Mouse (Mus musculus) liver, postnatal 0 days (tissue): ENCODE data around the gene Evpl. TPM values are rescaled to one million over a fixed set of nuclear protein-coding genes. Genes with fewer than 3 reads are reported as not detected.

ENCODE experiments used
- ATAC-seq: fragments of 200-750 bp; cut with Nextera tagmentation; 2 replicates; pipeline ENCODE4 v1.8.0; 2017; ENCODE audit warnings: mild to moderate bottlenecking, moderate library complexity
- DNase-seq: peaks from one replicate; pipeline ENCODE4 v3.0.0-alpha.2; 2016
- H3K27ac ChIP-seq: fragments of 300-500 bp; sonication (generic); 2 replicates; pipeline ENCODE4 v1.5.1; 2014; ENCODE audit warnings: antibody characterized with exemption, moderate library complexity, mild to moderate bottlenecking, low read depth
- H3K27me3 ChIP-seq: fragments of 300-500 bp; sonication (generic); 2 replicates; pipeline ENCODE4 v1.6.1; 2014; ENCODE audit warnings: low read length, control low read depth, mixed read lengths; ENCODE audit not compliant: insufficient read depth
- H3K36me3 ChIP-seq: fragments of 300-500 bp; sonication (generic); replicated peaks from 2 replicates; pipeline ENCODE4 v1.6.1; 2014; ENCODE audit warnings: mild to moderate bottlenecking, control low read depth, low read length, moderate library complexity, mixed read lengths; ENCODE audit not compliant: insufficient read depth
- H3K4me1 ChIP-seq: fragments of 300-500 bp; sonication (generic); 2 replicates; pipeline ENCODE4 v1.6.1; 2014; ENCODE audit warnings: antibody characterized with exemption, mild to moderate bottlenecking, control low read depth; ENCODE audit not compliant: insufficient read depth
- H3K4me2 ChIP-seq: fragments of 300-500 bp; sonication (generic); 2 replicates; pipeline ENCODE4 v1.6.1; 2014; ENCODE audit warnings: low read depth, mild to moderate bottlenecking, low read length, moderate library complexity, mixed read lengths
- H3K4me3 ChIP-seq: fragments of 300-500 bp; sonication (generic); 2 replicates; pipeline ENCODE4 v1.5.1; 2014; ENCODE audit warnings: low read depth, low read length
- H3K9ac ChIP-seq: fragments of 300-500 bp; sonication (generic); replicated peaks from 2 replicates; pipeline ENCODE4 v1.6.1; 2014; ENCODE audit warnings: mild to moderate bottlenecking, moderate library complexity
- H3K9me3 ChIP-seq: fragments of 300-500 bp; sonication (generic); 2 replicates; pipeline ENCODE4 v1.6.1; 2016; ENCODE audit warnings: mild to moderate bottlenecking, control low read depth, low read length, mixed read lengths
- CTCF ChIP-seq: sonication (generic); IDR thresholded peaks from 2 replicates; pipeline ENCODE4 v1.5.1; 2016; ENCODE audit warnings: antibody characterized with exemption, low read depth
- EP300 ChIP-seq: IDR thresholded peaks from 2 replicates; pipeline ENCODE4 v1.6.1; 2016; ENCODE audit warnings: antibody characterized with exemption, low read depth, mild to moderate bottlenecking
- WGBS: fragments of 180-500 bp; shearing (Covaris S2); extraction: QIAGEN DNeasy Blood & Tissue Kit; methylation state at CpG from one replicate; pipeline ENCODE4 v1.1.7; 2014; ENCODE audit not compliant: insufficient replicate concordance; 5-methylcytosine and 5-hydroxymethylcytosine counted together
- polyA plus RNA-seq: library from polyadenylated mRNA; unstranded; fragments of >200 nt; fragmentation: Nextera tagmentation; extraction: Ambion mirVana; gene quantifications from 2 replicates; pipeline ENCODE4 v1.2.1, GENCODE M21; 2015

The Evpl gene
- polyA plus RNA-seq, 1 experiment from 2014 or later: 0.07 TPM

- TF ChIP-seq EP300 (no peak), CTCF (no peak)
- Histone ChIP-seq H3K4me2 (no peak overlapping the region), H3K27me3 (no peaks in the 10 kb centered on the region), H3K27ac (no peak overlapping the region), H3K4me1 (no peaks in the 10 kb centered on the region), H3K36me3 (peaks cover 77% of the 10 kb centered on the region), H3K4me3 (no peak overlapping the region), H3K9ac (no peak overlapping the region), H3K9me3 (no peaks in the 10 kb centered on the region)
- ATAC-seq (no peak), DNase-seq (no peak)
- WGBS: 84% methylated on average over 20 of the region's 20 CpGs
Observed at GRCm38 (mm10) chr11:116178411-116179121, 59.3 kb downstream of the Evpl start.

GRCm38 (mm10) chr11:116176010-116176409, 61.9 kb downstream of the Evpl start:
- TF ChIP-seq CTCF (no peak), EP300 (no peak)

GRCm38 (mm10) chr11:116174775-116175448, 63.0 kb downstream of the Evpl start:
- TF ChIP-seq CTCF: no peak
- no peak for TF ChIP-seq EP300
- no peak overlapping the region for H3K9ac ChIP-seq
- H3K9me3 ChIP-seq: no peaks in the 10 kb centered on the region
- ATAC-seq (no peak), DNase-seq (no peak)
- H3K27me3 ChIP-seq: no peaks in the 10 kb centered on the region
- H3K4me1 ChIP-seq: no peaks in the 10 kb centered on the region
- no peak overlapping the region for H3K4me2 ChIP-seq
- 86% methylated on average over 22 of the region's 22 CpGs for WGBS
- H3K27ac ChIP-seq: no peak overlapping the region
- H3K36me3 ChIP-seq: peaks cover 67% of the 10 kb centered on the region
- H3K4me3 ChIP-seq: no peak overlapping the region

More at GRCm38 (mm10) chr11:116176010-116176409, 61.9 kb downstream of the Evpl start:
- Histone ChIP-seq H3K4me1 (no peaks in the 10 kb centered on the region), H3K9ac (no peak overlapping the region), H3K4me2 (no peak overlapping the region), H3K27me3 (no peaks in the 10 kb centered on the region), H3K36me3 (peaks cover 76% of the 10 kb centered on the region), H3K4me3 (no peak overlapping the region), H3K27ac (no peak overlapping the region), H3K9me3 (no peaks in the 10 kb centered on the region)
- 81% methylated on average over 7 of the region's 7 CpGs for WGBS
- no peak for ATAC-seq
- no peak for DNase-seq

GRCm38 (mm10) chr11:116171959-116172358, 65.9 kb downstream of the Evpl start:
- no peak for DNase-seq
- Histone ChIP-seq H3K4me3 (no peak overlapping the region), H3K36me3 (peaks cover 46% of the 10 kb centered on the region), H3K4me2 (no peak overlapping the region), H3K9me3 (no peaks in the 10 kb centered on the region), H3K9ac (no peak overlapping the region), H3K4me1 (peaks cover 14% of the 10 kb centered on the region), H3K27ac (0 out of 2 replicates have a peak overlapping the region, but pooled peaks have one; percentile 11), H3K27me3 (no peaks in the 10 kb centered on the region)
- ATAC-seq: no peak
- TF ChIP-seq CTCF (no peak), EP300 (no peak)
- WGBS: 78% methylated on average over 2 of the region's 2 CpGs

Other genes starting within 250 kb of the Evpl start
- 317 and 319 TPM in 2 replicates for gene Galk1, start 225.4 kb downstream of the Evpl start, polyA plus RNA-seq
- gene H3f3b, start 210.1 kb downstream of the Evpl start, polyA plus RNA-seq: 647 and 656 TPM in 2 replicates
- gene Unk, start 207.8 kb downstream of the Evpl start, polyA plus RNA-seq: 3.9 and 5.1 TPM in 2 replicates
- gene Unc13d, start 160.1 kb downstream of the Evpl start, polyA plus RNA-seq: 6.1 and 6.9 TPM in 2 replicates
- 63.3 and 65.0 TPM in 2 replicates for gene Wbp2, start 151.1 kb downstream of the Evpl start, polyA plus RNA-seq
- gene Trim47, start 110.9 kb downstream of the Evpl start, polyA plus RNA-seq: 5.7 and 7.4 TPM in 2 replicates
- 1.1 and 1.2 TPM in 2 replicates for gene Trim65, start 106.9 kb downstream of the Evpl start, polyA plus RNA-seq
- gene Mrpl38, start 99.2 kb downstream of the Evpl start, polyA plus RNA-seq: 43.9 and 44.0 TPM in 2 replicates
- 2.2 and 2.3 TPM in 2 replicates for gene Fbf1, start 69.9 kb downstream of the Evpl start, polyA plus RNA-seq
- gene Ten1, start 39.2 kb downstream of the Evpl start, polyA plus RNA-seq: 20.7 and 22.8 TPM in 2 replicates
- 258 and 304 TPM in 2 replicates for gene Acox1, start 39.0 kb downstream of the Evpl start, polyA plus RNA-seq
- gene Srp68, start 36.1 kb upstream of the Evpl start, polyA plus RNA-seq: 20.9 and 23.8 TPM in 2 replicates
- gene Galr2, start 42.9 kb upstream of the Evpl start, polyA plus RNA-seq: not detected in 2 replicates
- gene Exoc7, start 69.2 kb upstream of the Evpl start, polyA plus RNA-seq: 18.1 and 18.4 TPM in 2 replicates
- 0.07 and 0.14 TPM in 2 replicates for gene Foxj1, start 97.3 kb upstream of the Evpl start, polyA plus RNA-seq
- gene Rnf157, start 175.0 kb upstream of the Evpl start, polyA plus RNA-seq: 1.5 and 2.2 TPM in 2 replicates
- 29.2 and 29.8 TPM in 2 replicates for gene Ubald2, start 196.0 kb upstream of the Evpl start, polyA plus RNA-seq
- gene Qrich2, start 228.2 kb upstream of the Evpl start, polyA plus RNA-seq: 0.06 TPM in 1 of 2 replicates, not detected in the other